Mouse (Mus musculus): ENCODE measurements around the gene Hpcal1. TPM values are rescaled to one million over a fixed set of nuclear protein-coding genes. Genes with fewer than 3 reads are reported as not detected.

Hpcal1 gene
- polyA plus RNA-seq, 1 experiment from 2014 or later, result 25.4 TPM

DNA sequence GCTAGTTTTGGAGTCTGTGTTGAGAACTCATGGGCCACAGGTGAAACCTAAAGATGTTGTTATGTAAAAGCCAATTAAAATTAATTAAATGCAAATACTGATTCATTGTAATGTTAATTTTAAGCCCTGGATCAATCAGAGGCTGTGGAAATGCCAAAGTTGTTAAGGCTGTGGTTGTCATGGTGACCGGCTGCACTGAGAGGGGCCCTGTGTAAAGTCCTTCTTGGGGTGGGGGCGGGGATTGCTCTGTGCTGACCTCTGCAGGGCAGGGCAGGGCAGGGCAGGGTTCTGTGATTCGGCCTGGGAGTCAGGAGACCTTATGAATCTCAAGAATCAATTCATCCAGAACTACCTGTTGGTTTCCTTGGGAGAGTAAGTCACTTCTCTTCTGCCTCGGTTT lies 18.8 kb downstream of the Hpcal1 start:
- 36% methylated on average over 4 of the region's 4 CpGs for WGBS
- Histone ChIP-seq H3K27ac (no peak overlapping the region), H3K27me3 (ENCODE audit: insufficient read depth, poor library complexity, severe bottlenecking) (no peaks in the 10 kb centered on the region), H3K4me3 (no peak overlapping the region), H3K4me1 (peaks cover 41% of the 10 kb centered on the region), H3K9me3 (no peaks in the 10 kb centered on the region), H3K36me3 (no peaks in the 10 kb centered on the region)
- no peak for DNase-seq (ENCODE audit: low spot score)

GRCm38 (mm10) chr12:17709926-17710746 lies 19.5 kb downstream of the Hpcal1 start:
- no peaks in the 10 kb centered on the region for H3K36me3 ChIP-seq
- peaks cover 41% of the 10 kb centered on the region for H3K4me1 ChIP-seq
- no peaks in the 10 kb centered on the region for H3K9me3 ChIP-seq
- H3K27me3 ChIP-seq (ENCODE audit: insufficient read depth, poor library complexity, severe bottlenecking), result no peaks in the 10 kb centered on the region
- DNase-seq (ENCODE audit: low spot score), result no peak
- no peak overlapping the region for H3K27ac ChIP-seq
- 70% methylated on average over 17 of the region's 17 CpGs for WGBS
- no peak overlapping the region for H3K4me3 ChIP-seq

DNA sequence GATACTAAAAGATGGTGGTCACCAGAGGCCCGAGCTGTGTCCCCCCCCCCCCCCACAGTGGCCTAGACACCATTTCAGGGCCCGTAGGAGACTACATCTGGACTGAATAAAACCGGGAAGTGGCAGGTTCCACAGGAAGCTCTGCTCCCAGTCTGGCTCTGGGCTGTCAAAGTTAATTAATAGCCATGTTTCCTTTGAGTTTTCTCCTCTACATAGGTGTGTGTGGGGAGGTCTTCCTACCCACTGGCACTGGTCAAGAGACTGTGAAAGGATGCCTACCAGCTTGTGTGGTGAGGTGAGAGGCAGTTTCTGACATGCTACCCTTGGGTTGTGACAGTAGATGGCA lies 20.1 kb downstream of the Hpcal1 start:
- no peak for DNase-seq (ENCODE audit: low spot score)
- Histone ChIP-seq H3K36me3 (no peaks in the 10 kb centered on the region), H3K27me3 (ENCODE audit: insufficient read depth, poor library complexity, severe bottlenecking) (no peaks in the 10 kb centered on the region), H3K9me3 (no peaks in the 10 kb centered on the region), H3K4me3 (no peak overlapping the region), H3K4me1 (peaks cover 47% of the 10 kb centered on the region), H3K27ac (no peak overlapping the region)
- 39% methylated on average over 3 of the region's 3 CpGs for WGBS

DNA sequence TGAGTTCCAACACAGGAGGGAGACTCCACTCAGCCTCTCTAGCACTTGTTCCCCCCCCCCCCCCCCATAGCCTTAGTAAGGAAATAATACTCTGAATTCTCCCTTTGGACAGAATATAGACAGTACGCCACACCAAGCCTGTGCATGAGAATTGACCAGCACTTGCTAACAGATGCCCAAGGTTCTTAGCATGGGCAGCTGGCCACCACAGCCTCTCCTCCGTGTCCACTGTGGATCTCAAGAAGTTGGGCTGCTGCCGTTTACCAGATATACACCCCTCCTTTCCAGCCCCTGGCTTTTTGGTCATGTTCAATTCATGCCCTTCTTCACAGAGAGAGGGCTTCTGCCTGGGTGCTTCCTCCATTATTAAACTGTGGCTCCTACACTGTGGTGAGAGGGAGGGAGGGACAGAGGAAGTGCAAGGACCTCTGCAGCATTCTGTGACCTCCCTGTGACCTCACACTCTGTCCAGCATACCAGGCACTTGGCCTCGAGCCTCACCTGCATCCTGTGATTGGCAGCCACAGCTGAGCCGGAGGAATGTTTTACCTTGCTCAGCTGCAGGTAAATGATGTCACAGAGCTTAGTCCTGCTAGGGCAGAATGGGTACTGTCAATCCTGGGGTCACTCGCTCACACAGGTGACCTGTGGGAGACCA lies 21.2 kb downstream of the Hpcal1 start:
- Histone ChIP-seq H3K9me3 (no peaks in the 10 kb centered on the region), H3K27ac (0 out of 2 replicates have a peak overlapping the region, but pooled peaks have one; percentile 10), H3K36me3 (no peaks in the 10 kb centered on the region), H3K4me1 (peaks cover 47% of the 10 kb centered on the region), H3K4me3 (no peak overlapping the region), H3K27me3 (ENCODE audit: insufficient read depth, poor library complexity, severe bottlenecking) (no peaks in the 10 kb centered on the region)
- WGBS, result 56% methylated on average over 6 of the region's 6 CpGs
- no peak for DNase-seq (ENCODE audit: low spot score)

- Histone ChIP-seq H3K36me3 (no peaks in the 10 kb centered on the region), H3K9me3 (no peaks in the 10 kb centered on the region), H3K4me3 (no peak overlapping the region), H3K4me1 (peaks cover 47% of the 10 kb centered on the region), H3K27ac (no peak overlapping the region), H3K27me3 (ENCODE audit: insufficient read depth, poor library complexity, severe bottlenecking) (no peaks in the 10 kb centered on the region)
- DNase-seq (ENCODE audit: low spot score), result no peak
- WGBS, result 66% methylated on average over 1 of the region's 1 CpGs
Observed at GRCm38 (mm10) chr12:17712571-17712970, 21.9 kb downstream of the Hpcal1 start.

- DNase-seq (ENCODE audit: low spot score), result no peak
- H3K9me3 ChIP-seq, result no peaks in the 10 kb centered on the region
- no peaks in the 10 kb centered on the region for H3K36me3 ChIP-seq
- WGBS, result 86% methylated on average over 4 of the region's 4 CpGs
- no peak overlapping the region for H3K4me3 ChIP-seq
- peaks cover 33% of the 10 kb centered on the region for H3K4me1 ChIP-seq
- H3K27ac ChIP-seq, result no peak overlapping the region
- H3K27me3 ChIP-seq (ENCODE audit: insufficient read depth, poor library complexity, severe bottlenecking), result no peaks in the 10 kb centered on the region
Observed at GRCm38 (mm10) chr12:17715720-17716478, 25.2 kb downstream of the Hpcal1 start.

DNA sequence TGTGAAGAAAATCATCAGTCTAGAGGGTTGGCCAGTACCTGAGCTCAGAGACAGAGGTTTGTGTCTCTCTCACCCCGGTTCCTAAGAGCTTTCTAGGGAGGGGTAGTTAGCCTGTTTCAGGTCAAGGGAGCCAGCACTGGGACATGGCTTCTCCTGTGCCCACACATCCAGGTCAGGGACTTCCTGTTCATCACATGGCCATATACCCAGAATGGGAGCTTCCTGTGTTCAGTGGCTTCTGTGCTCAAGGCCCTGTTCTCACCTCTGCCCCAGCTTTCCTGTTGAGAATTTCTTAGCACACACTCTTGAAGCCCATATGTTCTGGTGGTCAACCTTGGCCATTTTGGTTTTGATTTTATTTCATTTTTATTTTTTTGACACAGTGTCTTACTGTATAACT lies 26.6 kb downstream of the Hpcal1 start:
- no peaks in the 10 kb centered on the region for H3K9me3 ChIP-seq
- no peak overlapping the region for H3K27ac ChIP-seq
- H3K27me3 ChIP-seq (ENCODE audit: insufficient read depth, poor library complexity, severe bottlenecking), result no peaks in the 10 kb centered on the region
- no peak overlapping the region for H3K4me3 ChIP-seq
- H3K36me3 ChIP-seq, result no peaks in the 10 kb centered on the region
- peaks cover 19% of the 10 kb centered on the region for H3K4me1 ChIP-seq
- 80% methylated on average over 1 of the region's 1 CpGs for WGBS
- DNase-seq (ENCODE audit: low spot score), result no peak

DNA sequence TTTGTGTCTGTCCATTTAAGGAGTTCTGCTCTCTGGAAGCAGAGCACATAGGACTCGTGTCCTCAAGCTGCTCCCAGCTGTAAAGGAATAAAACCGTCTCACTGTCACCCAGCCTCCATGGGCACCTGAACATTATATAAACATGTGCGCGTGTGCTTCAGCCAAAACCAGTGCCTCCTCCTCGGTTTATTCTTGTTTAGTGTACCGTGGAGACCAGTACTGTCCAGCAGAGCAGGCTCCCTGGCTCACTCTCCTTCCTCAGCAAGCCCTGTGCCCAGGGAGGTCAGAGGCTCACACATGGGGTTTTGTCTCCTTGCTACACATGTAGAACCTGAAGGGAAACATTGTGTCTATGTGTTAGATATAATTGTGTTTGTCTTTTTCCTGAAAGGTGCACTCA lies 27.5 kb downstream of the Hpcal1 start:
- DNase-seq (ENCODE audit: low spot score), result no peak
- WGBS, result 78% methylated on average over 6 of the region's 6 CpGs
- Histone ChIP-seq H3K27me3 (ENCODE audit: insufficient read depth, poor library complexity, severe bottlenecking) (no peaks in the 10 kb centered on the region), H3K4me1 (peaks cover 18% of the 10 kb centered on the region; the same call in 1 of the 2 replicates), H3K27ac (no peak overlapping the region), H3K36me3 (no peaks in the 10 kb centered on the region), H3K4me3 (no peak overlapping the region), H3K9me3 (no peaks in the 10 kb centered on the region)

DNA sequence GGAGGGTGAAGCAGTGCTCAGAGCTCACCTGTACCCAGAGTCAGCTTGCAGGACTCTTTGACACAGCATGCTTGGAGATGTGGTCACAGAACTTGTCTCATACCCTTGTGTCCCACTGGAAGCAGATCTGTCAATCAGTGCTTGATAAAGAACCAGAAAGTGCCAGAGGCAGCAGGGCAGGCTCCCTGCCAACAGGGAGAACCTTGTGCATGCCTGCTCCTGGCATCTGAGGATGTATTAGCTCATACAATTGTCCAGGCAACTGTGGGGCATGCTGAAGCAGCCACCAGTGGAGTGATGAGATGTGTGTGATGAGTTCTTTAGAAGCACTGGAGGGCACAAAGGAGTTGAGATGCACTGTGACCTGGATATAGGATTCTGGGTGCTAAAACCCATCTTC lies 30.4 kb downstream of the Hpcal1 start:
- no peak for DNase-seq (ENCODE audit: low spot score)
- no peaks in the 10 kb centered on the region for H3K27me3 ChIP-seq (ENCODE audit: insufficient read depth, poor library complexity, severe bottlenecking)
- no peaks in the 10 kb centered on the region for H3K36me3 ChIP-seq
- H3K9me3 ChIP-seq, result no peaks in the 10 kb centered on the region
- H3K27ac ChIP-seq, result no peak overlapping the region
- peaks cover 35% of the 10 kb centered on the region for H3K4me1 ChIP-seq
- H3K4me3 ChIP-seq, result no peak overlapping the region

DNA sequence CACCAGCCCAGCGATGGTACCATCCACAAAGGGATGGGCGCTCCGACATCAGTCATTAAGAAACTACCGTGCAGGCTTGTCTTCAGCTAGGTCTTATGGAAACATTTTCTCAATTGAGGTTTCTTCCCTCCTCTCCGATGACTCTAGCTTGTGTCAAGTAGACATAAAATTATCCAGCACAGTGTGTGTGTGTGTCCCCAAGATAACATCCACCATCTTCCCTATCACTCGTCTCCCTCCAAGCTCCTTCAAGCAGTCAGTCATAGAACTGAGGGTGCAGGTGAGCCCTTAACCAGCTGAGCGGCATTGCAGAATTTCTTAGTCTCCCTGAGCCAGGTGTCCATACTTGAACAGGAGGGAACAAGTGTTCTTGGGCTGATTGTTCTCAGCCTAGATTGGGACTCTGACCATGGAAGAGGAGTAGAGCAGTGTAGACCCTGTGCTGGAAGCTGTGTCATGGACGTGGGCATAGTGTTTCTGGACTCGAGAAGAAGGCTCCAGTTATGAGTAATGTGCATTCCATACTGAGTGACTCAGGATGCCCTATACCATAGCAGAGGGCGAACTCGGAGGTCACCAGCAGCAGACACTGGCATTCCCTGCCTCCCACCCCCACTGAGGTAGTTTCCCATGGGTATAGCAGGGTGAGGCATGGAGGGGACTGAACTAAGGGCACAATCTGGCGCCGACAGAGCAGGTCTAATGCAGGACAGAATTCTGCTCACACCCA lies 32.0 kb downstream of the Hpcal1 start:
- Histone ChIP-seq H3K9me3 (no peaks in the 10 kb centered on the region), H3K27me3 (ENCODE audit: insufficient read depth, poor library complexity, severe bottlenecking) (no peaks in the 10 kb centered on the region), H3K4me3 (no peak overlapping the region), H3K4me1 (peaks cover 44% of the 10 kb centered on the region), H3K27ac (no peak overlapping the region), H3K36me3 (no peaks in the 10 kb centered on the region)
- WGBS, result 86% methylated on average over 13 of the region's 13 CpGs
- no peak for DNase-seq (ENCODE audit: low spot score)

GRCm38 (mm10) chr12:17723182-17723570 lies 32.5 kb downstream of the Hpcal1 start:
- peaks cover 46% of the 10 kb centered on the region for H3K4me1 ChIP-seq
- DNase-seq (ENCODE audit: low spot score), result no peak
- H3K27ac ChIP-seq, result no peak overlapping the region
- no peaks in the 10 kb centered on the region for H3K9me3 ChIP-seq
- H3K36me3 ChIP-seq, result no peaks in the 10 kb centered on the region
- no peak overlapping the region for H3K4me3 ChIP-seq
- H3K27me3 ChIP-seq (ENCODE audit: insufficient read depth, poor library complexity, severe bottlenecking), result no peaks in the 10 kb centered on the region
- 80% methylated on average over 1 of the region's 1 CpGs for WGBS

DNA sequence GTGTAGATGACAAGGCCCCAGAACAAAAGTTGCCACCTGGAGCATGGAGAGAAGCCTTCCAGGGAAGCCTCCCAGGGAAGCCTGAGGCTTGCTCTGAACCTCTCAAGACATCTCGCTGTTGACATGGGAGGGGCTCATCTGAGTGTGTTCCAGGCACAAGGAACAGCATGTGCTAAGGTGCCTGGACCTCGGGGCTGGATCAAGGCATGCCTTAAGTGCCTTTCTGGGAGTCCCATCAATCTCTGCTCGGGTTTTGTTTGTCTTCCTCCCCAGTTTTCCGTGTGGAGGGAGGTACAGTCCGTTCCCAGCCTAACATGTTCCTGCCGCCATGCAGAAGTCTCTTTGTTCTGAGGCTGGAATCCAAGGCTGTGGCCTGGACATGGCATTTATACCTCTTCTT lies 33.3 kb downstream of the Hpcal1 start:
- Histone ChIP-seq H3K36me3 (no peaks in the 10 kb centered on the region), H3K4me1 (peaks cover 42% of the 10 kb centered on the region), H3K27me3 (ENCODE audit: insufficient read depth, poor library complexity, severe bottlenecking) (no peaks in the 10 kb centered on the region), H3K9me3 (no peaks in the 10 kb centered on the region), H3K4me3 (no peak overlapping the region), H3K27ac (peak overlapping the region; percentile 78)
- DNase-seq (ENCODE audit: low spot score), result no peak
- WGBS, result 62% methylated on average over 6 of the region's 6 CpGs
